Mouse (Mus musculus): ENCODE measurements around the gene Tmem131l. TPM values are rescaled to one million over a fixed set of nuclear protein-coding genes. Genes with fewer than 3 reads are reported as not detected.
A peak's percentile ranks its signal among the peaks of the same experiment; 100 is the strongest.

Gene Tmem131l
- polyA plus RNA-seq, 1 experiment from 2014 or later: 76.3 TPM

- Histone ChIP-seq H3K27ac (ENCODE audit: low read depth, low read length) (no peak overlapping the region), H3K27me3 (ENCODE audit: control insufficient read depth, insufficient read depth, low read length) (no peaks in the 10 kb centered on the region), H3K4me2 (no peak overlapping the region), H3K9ac (ENCODE audit: low read length) (no peak overlapping the region), H3K9me3 (ENCODE audit: control insufficient read depth, low read length) (no peaks in the 10 kb centered on the region), H3K36me3 (ENCODE audit: control insufficient read depth, insufficient read depth, low read length) (no peaks in the 10 kb centered on the region), H3K4me1 (ENCODE audit: control insufficient read depth, insufficient read depth, low read length) (peaks cover 53% of the 10 kb centered on the region), H3K4me3 (ENCODE audit: low read depth, low read length) (no peak overlapping the region)
- DNase-seq (ENCODE audit: low spot score, missing footprints): no peak
- ATAC-seq (ENCODE audit: low FRiP score): no peak
- WGBS: 83% methylated on average over 4 of the region's 4 CpGs
These were observed 61.2 kb downstream of the Tmem131l start for GRCm38 (mm10) chr3:83978497-83979410.

- Histone ChIP-seq H3K4me1 (ENCODE audit: control insufficient read depth, insufficient read depth, low read length) (peaks cover 45% of the 10 kb centered on the region), H3K9me3 (ENCODE audit: control insufficient read depth, low read length) (no peaks in the 10 kb centered on the region), H3K4me3 (ENCODE audit: low read depth, low read length) (no peak overlapping the region), H3K4me2 (no peak overlapping the region), H3K27ac (ENCODE audit: low read depth, low read length) (no peak overlapping the region), H3K9ac (ENCODE audit: low read length) (no peak overlapping the region), H3K36me3 (ENCODE audit: control insufficient read depth, insufficient read depth, low read length) (no peaks in the 10 kb centered on the region), H3K27me3 (ENCODE audit: control insufficient read depth, insufficient read depth, low read length) (no peaks in the 10 kb centered on the region)
- WGBS: 83% methylated on average over 3 of the region's 3 CpGs
- DNase-seq (ENCODE audit: low spot score, missing footprints) (no peak), ATAC-seq (ENCODE audit: low FRiP score) (no peak)
These were observed 62.2 kb downstream of the Tmem131l start for GRCm38 (mm10) chr3:83977817-83978216.

- no peak overlapping the region for H3K9ac ChIP-seq (ENCODE audit: low read length)
- H3K9me3 ChIP-seq (ENCODE audit: control insufficient read depth, low read length): no peaks in the 10 kb centered on the region
- no peak overlapping the region for H3K27ac ChIP-seq (ENCODE audit: low read depth, low read length)
- no peaks in the 10 kb centered on the region for H3K27me3 ChIP-seq (ENCODE audit: control insufficient read depth, insufficient read depth, low read length)
- H3K4me3 ChIP-seq (ENCODE audit: low read depth, low read length): no peak overlapping the region
- ATAC-seq (ENCODE audit: low FRiP score): no peak
- no peak for DNase-seq (ENCODE audit: low spot score, missing footprints)
- peaks cover 37% of the 10 kb centered on the region for H3K4me1 ChIP-seq (ENCODE audit: control insufficient read depth, insufficient read depth, low read length)
- H3K36me3 ChIP-seq (ENCODE audit: control insufficient read depth, insufficient read depth, low read length): no peaks in the 10 kb centered on the region
- no peak overlapping the region for H3K4me2 ChIP-seq
- WGBS: 89% methylated on average over 3 of the region's 3 CpGs
These were observed 63.8 kb downstream of the Tmem131l start for GRCm38 (mm10) chr3:83976161-83976560.

- H3K9ac ChIP-seq (ENCODE audit: low read length): no peak overlapping the region
- 71% methylated on average over 2 of the region's 2 CpGs for WGBS
- H3K27ac ChIP-seq (ENCODE audit: low read depth, low read length): no peak overlapping the region
- no peaks in the 10 kb centered on the region for H3K9me3 ChIP-seq (ENCODE audit: control insufficient read depth, low read length)
- no peak overlapping the region for H3K4me2 ChIP-seq
- no peaks in the 10 kb centered on the region for H3K27me3 ChIP-seq (ENCODE audit: control insufficient read depth, insufficient read depth, low read length)
- DNase-seq (ENCODE audit: low spot score, missing footprints) (no peak), ATAC-seq (ENCODE audit: low FRiP score) (no peak)
- H3K36me3 ChIP-seq (ENCODE audit: control insufficient read depth, insufficient read depth, low read length): no peaks in the 10 kb centered on the region
- H3K4me3 ChIP-seq (ENCODE audit: low read depth, low read length): no peak overlapping the region
- H3K4me1 ChIP-seq (ENCODE audit: control insufficient read depth, insufficient read depth, low read length): peaks cover 22% of the 10 kb centered on the region
These were observed 66.6 kb downstream of the Tmem131l start for GRCm38 (mm10) chr3:83973339-83973738.

- Histone ChIP-seq H3K27me3 (ENCODE audit: control insufficient read depth, insufficient read depth, low read length) (no peaks in the 10 kb centered on the region), H3K36me3 (ENCODE audit: control insufficient read depth, insufficient read depth, low read length) (no peaks in the 10 kb centered on the region), H3K4me2 (no peak overlapping the region), H3K4me3 (ENCODE audit: low read depth, low read length) (no peak overlapping the region), H3K27ac (ENCODE audit: low read depth, low read length) (no peak overlapping the region; the same call in 1 of the 2 replicates), H3K9me3 (ENCODE audit: control insufficient read depth, low read length) (no peaks in the 10 kb centered on the region), H3K9ac (ENCODE audit: low read length) (no peak overlapping the region), H3K4me1 (ENCODE audit: control insufficient read depth, insufficient read depth, low read length) (peaks cover 16% of the 10 kb centered on the region)
- DNase-seq (ENCODE audit: low spot score, missing footprints): no peak
- no peak for ATAC-seq (ENCODE audit: low FRiP score)
- WGBS: 29% methylated on average over 1 of the region's 1 CpGs
These were observed 69.3 kb downstream of the Tmem131l start for GRCm38 (mm10) chr3:83970629-83971028.

GRCm38 (mm10) chr3:83969081-83969480 is 70.9 kb downstream of the Tmem131l start:
- H3K27me3 ChIP-seq (ENCODE audit: control insufficient read depth, insufficient read depth, low read length): no peaks in the 10 kb centered on the region
- no peak for ATAC-seq (ENCODE audit: low FRiP score)
- H3K9ac ChIP-seq (ENCODE audit: low read length): no peak overlapping the region
- H3K27ac ChIP-seq (ENCODE audit: low read depth, low read length): no peak overlapping the region
- no peaks in the 10 kb centered on the region for H3K36me3 ChIP-seq (ENCODE audit: control insufficient read depth, insufficient read depth, low read length)
- H3K9me3 ChIP-seq (ENCODE audit: control insufficient read depth, low read length): no peaks in the 10 kb centered on the region
- peaks cover 16% of the 10 kb centered on the region for H3K4me1 ChIP-seq (ENCODE audit: control insufficient read depth, insufficient read depth, low read length)
- H3K4me2 ChIP-seq: no peak overlapping the region
- 96% methylated on average over 4 of the region's 4 CpGs for WGBS
- H3K4me3 ChIP-seq (ENCODE audit: low read depth, low read length): no peak overlapping the region
- no peak for DNase-seq (ENCODE audit: low spot score, missing footprints)

- Histone ChIP-seq H3K9ac (ENCODE audit: low read length) (no peak overlapping the region), H3K4me2 (no peak overlapping the region), H3K4me1 (ENCODE audit: control insufficient read depth, insufficient read depth, low read length) (peaks cover 16% of the 10 kb centered on the region), H3K27ac (ENCODE audit: low read depth, low read length) (no peak overlapping the region), H3K9me3 (ENCODE audit: control insufficient read depth, low read length) (no peaks in the 10 kb centered on the region), H3K4me3 (ENCODE audit: low read depth, low read length) (no peak overlapping the region), H3K27me3 (ENCODE audit: control insufficient read depth, insufficient read depth, low read length) (no peaks in the 10 kb centered on the region), H3K36me3 (ENCODE audit: control insufficient read depth, insufficient read depth, low read length) (no peaks in the 10 kb centered on the region)
- 86% methylated on average over 3 of the region's 3 CpGs for WGBS
- ATAC-seq (ENCODE audit: low FRiP score) (no peak), DNase-seq (ENCODE audit: low spot score, missing footprints) (no peak)
These were observed 72.2 kb downstream of the Tmem131l start for GRCm38 (mm10) chr3:83967791-83968190.

- 79% methylated on average over 2 of the region's 2 CpGs for WGBS
- Histone ChIP-seq H3K4me3 (ENCODE audit: low read depth, low read length) (no peak overlapping the region), H3K4me2 (no peak overlapping the region), H3K36me3 (ENCODE audit: control insufficient read depth, insufficient read depth, low read length) (no peaks in the 10 kb centered on the region; the same call in 1 of the 2 replicates), H3K27ac (ENCODE audit: low read depth, low read length) (no peak overlapping the region), H3K9ac (ENCODE audit: low read length) (no peak overlapping the region), H3K9me3 (ENCODE audit: control insufficient read depth, low read length) (no peaks in the 10 kb centered on the region), H3K4me1 (ENCODE audit: control insufficient read depth, insufficient read depth, low read length) (peaks cover 5% of the 10 kb centered on the region), H3K27me3 (ENCODE audit: control insufficient read depth, insufficient read depth, low read length) (no peaks in the 10 kb centered on the region)
- ATAC-seq (ENCODE audit: low FRiP score) (0 out of 2 replicates have a peak, but pooled peaks have one; percentile 24), DNase-seq (ENCODE audit: low spot score, missing footprints) (no peak)
These were observed 74.6 kb downstream of the Tmem131l start for GRCm38 (mm10) chr3:83965333-83965732.

GRCm38 (mm10) chr3:83963705-83964104 is 76.3 kb downstream of the Tmem131l start:
- H3K27ac ChIP-seq (ENCODE audit: low read depth, low read length): no peak overlapping the region
- DNase-seq (ENCODE audit: low spot score, missing footprints): no peak
- no peak for ATAC-seq (ENCODE audit: low FRiP score)
- no peak overlapping the region for H3K4me3 ChIP-seq (ENCODE audit: low read depth, low read length)
- no peak overlapping the region for H3K9ac ChIP-seq (ENCODE audit: low read length)
- 0 out of 2 replicates have a peak, but pooled peaks cover 2% of the 10 kb centered on the region for H3K4me1 ChIP-seq (ENCODE audit: control insufficient read depth, insufficient read depth, low read length)
- WGBS: 90% methylated on average over 5 of the region's 5 CpGs
- peaks cover 7% of the 10 kb centered on the region; the same call in 1 of the 2 replicates for H3K36me3 ChIP-seq (ENCODE audit: control insufficient read depth, insufficient read depth, low read length)
- H3K27me3 ChIP-seq (ENCODE audit: control insufficient read depth, insufficient read depth, low read length): no peaks in the 10 kb centered on the region
- no peaks in the 10 kb centered on the region for H3K9me3 ChIP-seq (ENCODE audit: control insufficient read depth, low read length)
- no peak overlapping the region for H3K4me2 ChIP-seq

All from midbrain, embryonic 11.5 days (tissue).